Mouse (Mus musculus) adrenal gland, postnatal 10 days (tissue): ENCODE measurements around the gene Nlrp6. TPM values are rescaled to one million over a fixed set of nuclear protein-coding genes. Genes with fewer than 3 reads are reported as not detected.
A peak's percentile ranks its signal among the peaks of the same experiment; 100 is the strongest.
"Not testable (repeated sequence)": the region's sequence is repeated elsewhere in the genome, so short reads cannot be mapped to it uniquely, and the experiment has no call there.

Experiments used
- DNase-seq: peaks from one replicate; pipeline ENCODE4 v3.0.0; 2021; ENCODE audit warnings: mixed read lengths
- total RNA-seq, 2 experiments: library from RNA; stranded (reverse); gene quantifications; 2 replicates each; pipeline ENCODE4 v1.2.3; 2021

The Nlrp6 gene
- total RNA-seq, 2 experiments from 2014 or later: 4.9 to 7.9 TPM

GRCm38 (mm10) chr7:140951051-140951450 lies 30.3 kb downstream of the Nlrp6 start:
- DNase-seq: no peak

- DNase-seq: no peak
Observed at GRCm38 (mm10) chr7:140951765-140952164, 31.1 kb downstream of the Nlrp6 start.

DNA sequence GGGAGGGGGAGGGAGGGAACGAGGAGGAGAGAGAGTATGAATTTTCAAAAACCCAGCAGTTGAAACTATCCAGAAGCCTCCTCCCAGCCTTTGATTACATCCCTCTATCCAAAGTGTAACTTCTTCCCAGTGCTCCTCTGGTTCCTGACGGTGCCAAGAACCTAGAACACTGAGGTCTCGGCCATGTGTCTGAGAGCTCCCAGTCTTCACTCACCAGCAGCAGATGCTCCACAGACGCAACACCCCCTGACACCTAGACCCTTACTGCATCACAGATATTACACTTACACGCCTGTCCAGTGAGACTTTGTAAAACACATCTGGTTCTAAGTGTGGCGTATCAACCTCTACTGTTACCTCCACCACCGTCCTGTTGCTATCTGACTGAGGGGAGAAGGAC lies 31.7 kb downstream of the Nlrp6 start:
- DNase-seq: no peak

- DNase-seq: no peak
Observed at GRCm38 (mm10) chr7:140953133-140953532, 32.4 kb downstream of the Nlrp6 start.

- DNase-seq: no peak
Observed at GRCm38 (mm10) chr7:140953800-140954732, 33.4 kb downstream of the Nlrp6 start.

DNA sequence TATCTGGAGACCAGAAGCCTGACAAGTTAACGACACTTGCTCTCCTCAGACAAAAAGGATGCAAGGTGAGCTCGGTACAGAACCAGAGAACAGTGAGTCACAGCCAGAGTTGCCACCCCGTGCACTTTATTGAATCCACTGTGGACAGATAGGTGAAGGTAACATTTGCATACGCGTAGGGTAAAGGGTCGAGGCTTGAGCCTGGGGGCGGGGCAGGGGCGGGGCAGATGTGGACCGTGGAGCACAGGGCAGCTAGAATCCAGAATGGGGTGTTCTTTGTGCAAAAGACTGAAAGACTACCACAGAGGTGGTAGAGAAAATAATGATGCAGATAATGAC lies 34.0 kb downstream of the Nlrp6 start:
- peak; percentile 62 for DNase-seq

GRCm38 (mm10) chr7:140955342-140955741 lies 34.6 kb downstream of the Nlrp6 start:
- no peak for DNase-seq

- DNase-seq: peak; percentile 87
Observed at GRCm38 (mm10) chr7:140955758-140956555, 35.3 kb downstream of the Nlrp6 start, which contains the start of the genes Gm45717 and Ifitm2. Gene Gm45717 (minus strand): TSS chr7:140955937. Gene Ifitm2 (minus strand): TSS chr7:140955987.

- no peak for DNase-seq
Observed at GRCm38 (mm10) chr7:140956556-140956869, 35.8 kb downstream of the Nlrp6 start.

GRCm38 (mm10) chr7:140959181-140959901 lies 38.6 kb downstream of the Nlrp6 start:
- DNase-seq: peak; percentile 72

DNA sequence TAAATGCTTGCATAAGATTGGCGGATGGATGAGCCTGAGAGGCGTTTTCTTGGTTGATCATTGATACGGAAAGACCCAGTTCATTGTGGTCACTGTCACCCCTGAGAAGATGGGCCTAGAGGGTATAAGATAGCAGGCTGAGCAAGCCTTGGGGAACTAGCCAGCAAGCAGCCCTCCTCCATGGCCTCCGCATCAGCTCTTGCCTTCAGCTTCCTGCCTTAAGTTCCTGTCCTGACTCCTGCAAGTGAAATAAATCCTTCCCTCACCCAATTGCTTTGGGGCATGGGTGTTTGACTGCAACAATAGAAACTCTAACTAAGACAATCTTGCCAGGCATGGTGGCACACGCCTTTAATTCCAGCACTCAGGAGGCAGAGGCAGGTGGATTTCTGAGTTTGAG lies 39.3 kb downstream of the Nlrp6 start:
- DNase-seq: no peak

DNA sequence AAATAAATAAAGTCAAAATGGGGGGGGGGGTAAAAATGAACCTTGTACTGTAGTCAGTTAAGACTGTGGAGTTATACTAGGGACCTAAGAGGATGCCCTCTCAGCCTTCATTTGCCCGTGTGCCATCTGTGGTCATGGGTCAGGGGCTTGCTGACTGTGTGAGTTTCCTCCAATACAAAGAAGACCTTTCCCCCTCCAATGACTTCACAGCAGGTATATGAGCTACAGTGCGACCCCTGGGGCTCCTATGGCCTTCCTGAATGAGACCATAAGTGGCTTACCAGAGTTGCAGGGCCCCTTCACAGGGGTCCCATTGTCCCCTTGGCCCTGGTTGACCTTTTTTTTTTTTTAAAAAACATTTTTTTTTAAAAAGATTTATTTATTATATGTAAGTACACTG lies 40.7 kb downstream of the Nlrp6 start:
- no peak for DNase-seq

DNA sequence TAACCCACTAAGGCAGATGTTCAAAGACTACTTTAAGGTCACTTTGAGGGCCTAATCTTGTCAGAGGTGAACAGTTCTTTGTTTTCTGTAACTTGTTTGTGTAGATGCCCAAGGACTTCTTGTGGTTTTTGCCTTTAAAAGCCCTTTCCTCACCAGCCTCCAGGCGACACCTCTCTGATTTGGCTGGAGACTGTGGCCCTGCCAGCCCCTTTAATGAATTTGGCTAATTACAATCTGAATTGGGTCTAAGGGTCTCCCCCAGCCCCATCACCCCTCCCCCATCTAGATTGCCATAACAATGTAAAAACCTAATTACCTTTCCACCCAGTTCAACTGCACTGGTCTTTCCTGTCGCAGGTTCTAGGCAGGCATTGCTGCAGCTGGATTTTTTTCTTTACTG lies 42.0 kb downstream of the Nlrp6 start:
- DNase-seq: no peak

GRCm38 (mm10) chr7:140966921-140967320 lies 46.2 kb downstream of the Nlrp6 start, which contains the start of gene Ifitm1:
Gene Ifitm1 (plus strand): TSS chr7:140967221.
- DNase-seq: no peak

DNA sequence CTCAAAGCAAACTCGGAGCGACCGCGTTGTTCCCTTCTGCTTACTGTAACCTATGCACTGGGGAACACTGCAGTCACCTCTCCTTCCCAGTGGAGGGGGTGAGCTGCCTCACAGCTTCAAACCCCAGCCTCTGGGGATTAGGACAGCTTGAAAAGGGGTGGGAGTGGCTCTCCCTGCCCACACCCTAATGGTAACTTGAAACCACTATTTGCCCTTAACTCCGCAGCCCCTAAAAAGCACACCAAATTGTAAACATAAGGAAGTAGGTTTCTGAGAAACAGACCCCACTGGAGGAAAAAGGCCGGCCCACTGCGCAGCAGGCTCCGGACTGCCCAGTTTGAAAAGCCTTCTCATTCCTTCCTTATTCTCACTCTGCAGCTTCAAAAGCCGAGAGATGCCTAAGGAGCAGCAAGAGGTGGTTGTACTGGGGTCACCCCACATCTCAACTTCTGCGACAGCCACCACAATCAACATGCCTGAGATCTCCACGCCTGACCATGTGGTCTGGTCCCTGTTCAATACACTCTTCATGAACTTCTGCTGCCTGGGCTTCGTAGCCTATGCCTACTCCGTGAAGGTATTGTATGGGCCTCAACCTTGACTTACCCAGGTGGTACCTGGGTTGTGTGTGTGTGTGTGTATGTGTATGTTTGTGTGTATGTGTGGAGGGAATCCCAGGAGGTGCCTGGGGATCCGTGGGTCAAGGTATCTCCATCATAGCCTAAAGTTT lies 47.3 kb downstream of the Nlrp6 start:
- DNase-seq: no peak

GRCm38 (mm10) chr7:140968710-140969109 lies 48.0 kb downstream of the Nlrp6 start:
- not testable (repeated sequence) for DNase-seq

- DNase-seq: no peak
Observed at GRCm38 (mm10) chr7:140970931-140971330, 50.2 kb downstream of the Nlrp6 start.

DNA sequence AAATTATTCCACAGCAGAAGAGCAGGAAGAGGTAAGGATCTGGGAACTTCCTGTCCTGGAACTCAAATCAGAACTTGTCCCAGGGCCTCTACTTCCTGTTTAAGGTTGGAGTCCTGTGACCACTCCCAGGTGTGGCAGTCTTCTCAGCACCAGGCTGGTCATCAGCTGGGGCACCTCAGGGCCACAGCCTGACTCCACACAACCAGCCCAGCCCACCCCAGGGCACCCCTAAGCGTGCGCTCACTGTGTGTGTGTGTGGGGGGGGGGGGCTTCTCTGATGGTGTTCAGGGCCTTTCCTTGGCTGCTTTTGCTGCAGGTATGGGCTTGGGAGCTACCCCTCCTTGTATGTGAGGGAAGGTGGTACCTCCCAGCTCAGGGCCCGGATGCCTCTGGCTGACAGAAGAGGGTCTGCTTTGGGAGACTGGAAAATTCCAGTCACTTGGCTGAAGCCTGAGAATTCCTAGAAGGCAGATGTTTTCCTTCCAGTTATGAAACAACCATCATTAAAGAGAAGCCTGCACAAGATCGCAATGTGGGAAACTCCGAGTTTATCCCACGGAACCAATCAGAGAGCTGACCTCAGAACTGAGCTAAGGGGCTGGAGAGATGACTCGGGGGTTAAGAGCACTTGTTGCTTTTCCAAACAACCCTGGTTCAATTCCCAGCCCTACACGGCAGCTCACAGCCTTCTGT lies 50.9 kb downstream of the Nlrp6 start:
- no peak for DNase-seq

GRCm38 (mm10) chr7:140973396-140974165 lies 52.9 kb downstream of the Nlrp6 start:
- DNase-seq: no peak

DNA sequence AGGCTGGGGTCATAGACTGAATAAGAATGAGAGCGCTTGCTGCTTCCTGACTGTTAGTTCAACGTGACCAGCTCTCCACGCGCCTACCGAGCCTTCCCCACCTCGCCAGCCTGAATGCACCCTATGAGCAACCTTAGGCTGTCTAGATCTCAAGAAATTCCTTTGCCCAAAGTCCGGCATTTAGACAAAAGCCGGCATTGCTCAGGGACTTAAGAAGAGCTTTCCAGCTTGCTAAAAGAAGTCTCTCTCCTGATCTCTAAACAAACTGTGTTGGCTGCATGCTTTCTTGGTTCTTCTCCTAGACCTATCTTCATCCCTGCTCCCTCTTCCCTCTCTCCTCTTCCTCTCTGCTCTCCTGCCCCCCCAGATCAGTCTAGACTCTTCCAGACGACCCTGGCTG lies 54.2 kb downstream of the Nlrp6 start:
- DNase-seq: no peak
